Mouse (Mus musculus) spleen, postnatal 36 days (tissue): Measurements from ENCODE around the gene Sh3bgrl3.

ENCODE experiments used
- DNase-seq, 2 experiments: peaks; one replicate each; pipeline ENCODE4 v3.0.0; 2022; ENCODE audit warnings: low spot score in 2 of 2, mixed read lengths in 1 of 2

Sh3bgrl3 gene

DNA sequence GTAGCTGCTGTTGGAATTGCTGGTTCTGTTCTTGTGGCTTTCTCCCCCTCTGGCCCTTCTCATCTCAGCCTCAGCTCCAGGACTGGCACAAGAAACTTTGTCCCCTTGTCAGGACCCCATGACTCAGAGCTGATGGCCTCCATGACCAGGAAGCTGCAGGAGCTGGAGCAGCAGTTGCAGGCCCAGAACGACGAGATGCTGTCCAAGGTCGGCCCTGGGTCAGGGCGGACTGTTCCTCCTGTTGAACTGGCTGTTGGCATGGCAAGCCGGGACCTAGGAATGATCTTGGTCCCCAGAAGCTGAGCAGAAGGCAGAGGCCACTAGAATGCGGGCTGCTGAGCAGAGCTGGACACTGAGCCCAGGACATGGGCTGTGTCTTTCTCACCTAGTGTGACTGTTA, 16.2 kb downstream of the Sh3bgrl3 start:
- no peak for DNase-seq

DNA sequence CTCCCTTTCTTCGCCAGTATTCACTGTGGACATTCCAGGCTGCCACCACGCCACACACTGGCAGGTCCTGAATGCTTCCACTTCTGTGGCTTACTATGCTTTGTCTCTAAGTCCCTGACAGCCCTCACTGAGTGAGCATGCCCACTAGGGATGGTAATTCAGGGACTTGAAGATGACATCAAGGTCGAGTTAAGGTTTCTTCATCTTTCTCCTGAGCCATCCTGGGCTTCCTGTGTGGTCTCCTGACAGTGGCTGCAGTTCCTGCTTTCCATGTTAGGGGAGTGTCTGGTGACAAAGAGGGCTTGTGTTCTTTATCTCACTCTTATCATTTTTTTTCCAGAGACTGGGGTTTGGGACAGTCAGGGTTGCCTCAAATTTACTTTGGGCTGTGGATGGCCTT, 17.9 kb downstream of the Sh3bgrl3 start:
- no peak for DNase-seq

DNA sequence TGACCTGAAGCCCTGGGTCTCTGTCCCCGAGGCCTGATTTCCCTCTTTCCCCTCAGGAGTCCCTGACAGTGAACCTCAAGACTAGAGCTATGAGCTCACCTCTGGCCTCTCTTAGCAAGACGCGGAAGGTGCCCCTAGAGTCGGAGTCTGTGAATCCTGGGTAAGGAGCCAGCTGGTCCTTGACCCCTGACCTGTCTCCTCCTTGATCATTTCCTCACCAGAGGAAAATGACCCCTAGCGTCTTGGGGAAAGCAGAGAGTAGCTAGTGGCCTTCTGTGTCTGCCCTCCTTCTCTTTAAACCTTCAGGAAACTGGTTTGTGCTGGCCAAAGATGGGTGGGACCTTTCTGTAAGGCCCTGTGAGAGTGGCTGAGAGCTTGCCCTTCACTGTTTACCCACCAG, 20.4 kb downstream of the Sh3bgrl3 start:
- no peak for DNase-seq

DNA sequence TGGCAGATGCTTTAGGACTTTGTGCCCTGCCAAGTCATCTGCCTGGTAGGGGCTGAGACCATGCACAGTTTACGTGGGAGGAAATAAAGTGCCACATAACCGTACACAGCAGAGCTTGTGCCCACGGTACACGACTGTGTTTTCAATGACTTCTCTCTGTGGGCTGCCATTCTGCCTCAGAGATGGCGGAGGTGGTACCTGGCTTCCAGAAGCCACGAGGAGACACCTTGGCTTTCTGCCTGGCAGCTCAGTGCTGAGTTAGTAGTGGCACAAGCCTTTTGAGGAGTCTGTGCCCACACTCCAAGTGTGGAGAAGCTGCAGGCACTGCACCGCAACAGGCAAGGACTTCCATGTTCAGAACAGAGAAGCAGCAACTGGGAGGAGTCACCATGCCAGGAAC, 20.9 kb downstream of the Sh3bgrl3 start:
- DNase-seq: no peak

DNA sequence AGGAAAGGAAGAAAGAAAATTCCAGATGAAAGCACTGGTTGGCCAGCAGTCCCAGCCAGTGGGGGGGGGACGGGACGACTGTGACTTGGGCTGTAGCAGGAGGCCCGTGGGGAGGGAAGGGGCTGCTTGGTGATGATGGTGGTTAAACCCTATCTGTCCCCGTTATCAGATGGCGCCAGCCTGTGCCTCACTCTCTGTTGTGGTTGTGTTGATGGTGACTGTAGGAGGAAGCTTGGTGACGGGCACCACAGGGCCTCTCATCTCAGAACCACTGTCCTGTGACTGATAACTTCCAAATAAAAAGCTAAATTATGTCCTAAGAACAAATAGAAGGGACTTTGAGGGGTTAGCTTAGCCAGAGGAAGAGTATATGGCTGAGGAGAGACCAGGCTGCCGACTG, 22.5 kb downstream of the Sh3bgrl3 start:
- no peak for DNase-seq

DNA sequence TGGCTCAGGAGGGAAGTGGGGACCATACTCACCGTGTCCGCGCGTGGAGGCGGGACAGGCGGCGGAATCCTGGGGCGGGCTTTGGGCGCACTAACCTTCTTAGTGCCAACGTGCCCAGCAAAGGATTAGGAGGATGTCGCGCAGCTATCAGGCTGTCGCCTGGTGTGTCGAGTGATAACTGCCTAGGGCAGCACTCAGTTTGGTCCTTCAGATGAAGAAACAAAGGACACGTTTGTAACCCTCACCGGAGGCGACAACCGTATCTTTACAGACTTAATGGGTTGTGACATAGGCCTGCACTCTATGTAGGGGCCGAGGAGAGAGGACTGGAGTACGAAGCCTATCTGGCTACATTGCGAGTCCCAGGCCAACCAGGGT, 25.9 kb downstream of the Sh3bgrl3 start:
- no peak for DNase-seq

DNA sequence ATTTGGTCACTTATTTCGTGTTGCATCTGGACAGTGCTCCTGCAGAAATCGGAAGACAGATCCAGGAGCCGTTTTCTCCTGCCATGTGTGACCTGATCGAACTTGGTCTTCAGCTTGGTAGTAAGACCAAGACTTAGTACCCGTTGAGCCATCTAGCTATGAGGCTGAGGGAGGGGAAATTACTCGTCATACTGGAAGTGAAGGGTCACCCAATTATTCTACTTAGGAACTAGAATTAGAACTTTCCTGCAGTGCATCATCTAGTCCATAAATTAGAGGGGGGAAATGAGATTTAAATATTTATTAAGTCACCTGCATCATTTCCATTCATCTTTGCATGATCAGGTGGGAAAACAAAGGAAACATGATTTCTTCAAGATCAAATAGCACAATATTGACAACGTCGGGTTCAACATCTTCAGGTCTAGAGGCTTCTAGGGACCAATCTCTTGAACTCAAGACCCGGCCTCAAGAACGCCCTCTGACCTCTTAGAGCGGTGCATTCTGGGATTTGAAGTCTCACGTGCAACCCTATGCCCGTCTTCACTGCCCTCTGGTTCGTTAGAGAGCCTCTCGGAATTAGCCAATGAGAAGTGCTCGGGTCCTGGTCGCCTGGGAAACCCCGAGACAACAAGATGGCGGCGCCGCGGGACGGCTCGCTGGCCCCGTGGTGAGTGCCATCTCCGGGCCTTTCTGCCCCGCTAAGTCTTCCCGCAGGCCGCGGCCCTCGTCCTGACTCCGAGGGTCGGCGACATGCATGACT, 26.4 kb downstream of the Sh3bgrl3 start, which contains the start of gene Ubxn11:
TSS of gene Ubxn11 (plus strand) at position 592 of the 763 bp plus-strand sequence.
- peak; percentile 92 to 93 for DNase-seq

DNA sequence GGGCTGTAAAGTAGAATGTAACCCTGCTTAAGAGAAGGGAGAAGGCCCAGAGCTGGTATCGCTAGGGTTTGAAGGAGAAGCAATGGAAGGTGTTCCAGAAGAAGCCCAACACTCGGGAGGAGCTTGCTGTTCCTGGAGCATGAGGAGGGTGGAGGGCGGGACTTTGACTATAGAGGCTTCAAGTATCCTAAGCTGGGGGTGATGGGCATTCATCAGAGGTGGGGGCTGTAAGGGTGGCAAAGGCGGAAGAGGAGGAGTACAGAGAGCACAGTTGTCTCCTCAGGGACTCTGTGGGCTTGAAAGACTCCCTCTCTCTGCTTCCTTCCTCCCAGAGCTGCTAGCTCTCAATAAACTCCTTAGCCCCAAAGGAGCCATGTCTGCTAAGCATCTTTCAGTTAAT, 28.3 kb downstream of the Sh3bgrl3 start:
- peak; percentile 68 to 75 for DNase-seq

DNA sequence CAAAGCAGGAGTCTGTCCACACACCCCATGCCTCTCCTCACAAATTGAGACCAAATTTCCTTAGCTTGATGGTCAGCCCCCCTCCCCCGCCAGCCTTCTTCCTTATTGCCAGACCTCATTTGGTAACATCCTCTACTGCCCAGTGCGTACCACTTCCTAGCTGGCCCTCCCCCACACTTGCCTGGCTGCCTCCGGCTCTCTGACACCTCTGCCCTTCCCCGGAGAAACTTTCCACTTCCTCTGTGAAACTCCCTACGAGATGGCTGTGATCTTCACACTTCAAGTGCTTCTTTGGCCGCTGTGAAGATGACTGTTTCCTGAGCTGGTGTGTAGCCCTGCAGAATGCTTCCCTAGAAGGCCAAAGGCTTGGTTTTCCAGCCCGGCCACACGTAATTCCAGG, 30.0 kb downstream of the Sh3bgrl3 start:
- DNase-seq: peak; percentile 95 to 96

DNA sequence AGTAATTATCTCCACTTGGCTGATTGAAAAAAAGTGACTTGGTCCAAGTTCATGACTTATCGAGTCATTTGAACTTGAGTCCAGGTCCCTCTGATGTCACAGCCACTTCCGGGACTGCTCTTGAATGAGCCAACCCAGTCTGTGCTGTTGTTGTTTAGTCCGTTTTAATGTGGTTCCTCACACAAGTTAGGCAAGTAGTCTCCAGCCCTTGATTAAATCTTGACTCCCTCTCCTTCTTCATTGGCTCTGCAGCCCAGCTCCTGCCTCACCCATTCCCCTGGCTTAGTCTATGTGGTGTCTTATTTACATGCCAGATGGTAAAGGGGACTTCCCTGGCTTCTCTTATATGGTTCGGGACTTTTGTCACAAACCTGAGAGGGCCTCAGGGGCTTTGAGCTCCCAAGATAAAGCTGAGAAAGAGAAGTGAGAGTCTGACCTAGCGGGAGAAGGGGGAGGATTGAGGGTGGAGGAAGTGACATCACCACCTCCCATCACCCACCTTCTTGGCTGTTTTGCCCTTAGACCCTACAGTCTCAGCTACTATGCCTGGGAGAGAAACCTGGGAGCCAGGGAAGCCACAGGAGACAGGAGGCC, 31.5 kb downstream of the Sh3bgrl3 start:
- DNase-seq: peak; percentile 92 to 93

DNA sequence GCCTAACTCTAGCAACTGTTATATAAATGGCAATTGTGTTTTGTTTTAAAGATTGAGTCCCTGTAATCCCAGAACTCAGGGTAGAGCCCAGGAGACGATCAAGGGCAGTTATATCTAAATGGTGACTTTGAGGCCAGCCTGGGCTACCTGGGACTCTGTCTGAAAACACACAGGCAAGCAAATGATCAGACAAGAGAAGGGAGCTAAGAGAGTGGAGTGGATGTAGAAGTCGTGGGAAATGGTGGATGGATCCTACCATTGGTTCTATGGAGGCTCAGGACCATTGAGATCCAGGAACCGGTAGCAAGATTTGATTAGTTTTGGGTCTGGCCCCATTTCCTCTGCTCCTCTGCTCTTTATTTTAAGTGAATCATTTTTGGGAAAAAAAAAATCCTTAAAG, 32.5 kb downstream of the Sh3bgrl3 start:
- DNase-seq: no peak

DNA sequence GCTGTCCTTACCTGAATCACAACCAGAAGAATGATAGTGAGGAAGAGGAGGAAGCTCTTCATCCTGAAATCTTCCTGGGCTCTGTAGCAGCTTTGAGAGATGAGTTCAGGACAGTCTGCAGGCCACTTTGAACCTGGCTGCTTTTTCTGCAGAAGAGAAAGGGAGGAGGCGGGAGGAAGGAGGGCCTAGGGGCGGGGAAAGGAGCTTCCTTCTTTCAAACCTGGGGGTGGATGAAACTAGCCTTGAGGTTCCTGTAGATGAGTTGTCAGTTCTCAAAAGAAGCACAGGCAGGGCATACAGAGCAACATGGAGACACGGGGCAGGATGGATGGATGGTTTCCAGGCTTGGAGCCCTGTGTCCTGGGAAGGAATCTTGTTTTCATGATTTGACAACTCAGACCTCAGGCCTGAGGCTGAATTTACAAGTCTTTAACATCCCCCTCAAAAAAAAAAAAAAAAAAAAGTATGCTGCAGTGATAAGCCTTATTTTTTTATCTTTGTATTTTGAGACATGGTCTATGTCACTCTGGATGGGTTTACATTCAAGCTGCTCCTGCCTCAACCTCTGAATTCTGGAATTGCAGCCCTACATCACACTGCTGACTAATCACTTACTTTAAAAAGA, 33.6 kb downstream of the Sh3bgrl3 start, which contains the start of gene Cd52:
TSS of gene Cd52 (minus strand) at position 160 of the 625 bp plus-strand sequence.
- peak; percentile 93 to 94 for DNase-seq

DNA sequence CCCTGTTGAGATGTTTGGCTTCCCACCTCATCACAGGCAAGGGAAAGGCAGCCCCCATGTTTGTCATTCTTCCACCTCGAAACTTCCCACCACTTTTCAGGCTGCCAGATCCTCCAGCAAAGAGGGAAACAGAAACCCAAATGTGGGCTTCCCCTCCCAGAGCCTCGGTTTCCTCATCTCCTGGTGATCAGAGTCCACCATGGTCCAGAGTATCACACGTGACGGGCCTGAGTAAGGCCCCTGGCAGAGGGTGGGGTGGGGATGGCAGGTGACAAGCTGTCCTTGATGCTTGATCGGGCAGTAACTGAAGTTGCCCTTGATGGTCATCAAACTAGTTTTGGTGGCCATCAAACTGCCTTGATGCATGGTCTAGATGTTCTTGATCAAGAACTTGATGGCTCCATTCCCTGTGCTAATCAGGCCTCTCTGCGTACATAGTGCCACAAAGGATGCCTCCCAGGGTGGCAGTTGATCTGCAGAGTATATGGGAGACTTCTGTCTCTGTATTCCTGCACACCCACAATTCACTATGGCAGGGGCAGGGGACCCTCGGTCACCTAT, 34.5 kb downstream of the Sh3bgrl3 start:
- no peak for DNase-seq

DNA sequence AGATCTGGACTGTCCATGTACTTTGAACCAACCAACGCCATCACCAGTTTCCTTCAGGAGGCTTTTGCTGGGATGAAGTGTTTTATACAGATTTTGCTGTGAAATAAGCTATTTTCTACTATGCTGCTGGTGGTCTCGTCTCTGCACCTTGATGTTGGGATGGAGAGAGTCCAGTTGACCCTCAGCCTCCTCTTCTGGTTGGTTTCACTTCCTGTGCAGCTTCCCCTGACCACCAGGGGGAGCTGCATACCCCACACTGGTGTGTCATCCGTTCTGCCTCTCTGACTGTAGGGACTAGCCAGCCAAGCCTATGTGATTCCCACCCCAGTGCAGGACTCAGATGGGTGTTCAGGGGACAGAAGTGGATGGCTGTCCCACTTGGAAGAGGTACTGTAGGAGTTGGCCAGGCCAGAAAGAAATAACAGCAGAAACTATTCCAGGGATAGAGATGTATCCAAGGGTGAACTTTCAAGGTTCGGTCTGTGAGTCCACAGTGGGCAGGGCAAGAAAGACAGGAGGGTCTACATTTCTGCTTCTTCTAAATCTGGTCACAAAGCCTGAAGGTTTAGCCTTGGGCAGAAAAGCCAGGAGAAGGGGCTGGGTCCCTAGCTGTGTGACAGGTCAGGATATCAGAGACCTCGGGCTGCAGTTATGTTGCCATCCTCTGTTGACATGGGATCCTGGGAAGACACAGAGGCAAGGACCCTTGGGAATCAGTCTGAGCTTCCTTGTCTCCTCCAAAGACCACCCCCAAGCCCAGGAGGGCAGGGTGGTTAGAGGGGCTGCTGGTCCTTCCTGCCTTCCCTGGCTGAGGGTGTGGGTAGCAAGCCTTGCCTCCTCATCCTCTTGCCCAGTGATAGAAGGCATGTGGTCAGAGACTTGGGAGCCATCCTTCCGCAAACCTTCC, 36.0 kb downstream of the Sh3bgrl3 start:
- DNase-seq: peak; percentile 76 to 87

DNA sequence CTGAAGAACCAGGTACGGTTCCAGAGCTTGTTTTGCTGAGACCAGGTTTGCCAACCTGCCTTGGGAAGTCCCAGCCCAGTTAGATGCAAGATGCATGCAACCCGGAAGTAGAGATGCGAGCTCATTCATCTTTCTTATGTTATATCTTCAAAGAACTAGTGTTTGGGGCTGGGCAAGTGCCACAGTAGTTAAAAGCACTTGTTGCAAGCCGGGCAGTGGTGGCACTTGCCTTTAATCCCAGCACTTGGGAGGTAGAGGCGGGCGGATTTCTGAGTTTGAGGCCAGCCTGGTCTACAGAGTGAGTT, 37.4 kb downstream of the Sh3bgrl3 start:
- no peak for DNase-seq

DNA sequence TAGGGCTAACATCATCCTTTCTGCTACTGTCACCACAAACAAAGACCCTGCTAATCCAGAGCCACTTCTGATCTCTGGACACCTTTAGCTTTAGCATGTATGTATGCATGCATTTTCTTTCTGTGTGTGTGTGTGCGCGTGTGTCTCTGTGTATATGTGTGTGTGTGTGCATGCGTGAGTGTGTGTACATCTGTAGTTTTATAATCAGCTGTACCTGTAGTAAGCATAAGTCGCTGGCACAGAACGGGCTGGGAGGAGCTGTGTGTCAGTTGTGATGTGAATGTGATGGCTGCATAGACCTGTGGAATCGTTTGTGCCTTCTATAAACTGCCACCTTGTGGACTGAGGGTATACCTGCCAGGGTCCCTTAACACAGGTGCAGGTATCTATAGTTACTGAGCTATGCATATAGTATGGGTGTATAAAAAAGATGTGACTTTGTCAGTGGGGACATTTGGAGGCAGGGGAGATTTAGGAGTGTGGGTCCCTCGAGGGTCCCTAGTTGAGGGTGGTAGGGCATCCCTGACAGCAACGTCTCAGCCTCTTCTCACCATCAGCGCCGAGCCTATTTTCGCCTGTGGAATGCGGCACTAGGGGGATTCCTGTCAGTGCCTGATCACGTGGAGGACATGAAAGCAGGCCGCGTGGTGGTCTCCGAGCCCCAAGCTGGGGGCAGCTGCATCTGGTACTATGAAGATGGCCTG, 37.9 kb downstream of the Sh3bgrl3 start:
- no peak for DNase-seq

DNA sequence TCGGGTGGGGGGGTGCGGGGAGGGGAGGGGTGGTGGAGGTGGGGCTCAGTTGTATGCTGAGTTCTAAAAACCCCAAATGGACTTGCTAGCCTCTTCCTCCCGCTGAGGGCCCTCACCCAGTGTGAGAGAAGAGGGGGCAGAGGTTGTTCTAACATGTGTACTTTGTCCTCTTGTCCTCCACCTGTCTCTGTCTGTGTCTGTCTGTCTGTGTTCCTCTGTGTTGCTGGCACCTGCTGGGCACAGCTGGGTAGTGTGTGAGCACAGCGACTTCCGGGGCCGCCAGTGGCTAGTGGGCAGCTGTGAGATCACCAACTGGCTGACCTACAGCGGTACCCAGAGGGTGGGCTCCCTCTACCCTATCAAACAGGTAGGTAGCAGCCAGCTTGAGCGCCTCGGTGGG, 39.6 kb downstream of the Sh3bgrl3 start:
- no peak for DNase-seq

DNA sequence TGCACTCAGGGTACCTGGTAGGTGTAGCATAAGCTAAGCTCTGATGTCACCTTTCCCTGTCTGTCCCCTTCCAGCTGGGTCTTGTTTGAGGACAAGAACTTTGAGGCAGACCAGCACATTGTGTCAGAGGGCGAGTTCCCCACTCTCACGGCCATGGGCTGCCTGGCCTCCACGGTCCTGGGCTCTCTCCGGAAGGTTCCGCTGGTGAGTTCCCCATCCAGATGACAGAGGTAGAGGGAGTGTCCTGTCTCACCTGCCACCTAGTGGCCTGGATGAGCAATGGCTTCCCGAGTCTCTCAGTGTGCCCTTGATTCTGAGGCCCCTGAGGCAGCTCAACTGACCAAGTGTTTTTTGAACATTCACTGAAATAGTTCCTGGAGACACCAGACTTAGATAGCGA, 41.2 kb downstream of the Sh3bgrl3 start:
- DNase-seq: peak; percentile 61 to 67

DNA sequence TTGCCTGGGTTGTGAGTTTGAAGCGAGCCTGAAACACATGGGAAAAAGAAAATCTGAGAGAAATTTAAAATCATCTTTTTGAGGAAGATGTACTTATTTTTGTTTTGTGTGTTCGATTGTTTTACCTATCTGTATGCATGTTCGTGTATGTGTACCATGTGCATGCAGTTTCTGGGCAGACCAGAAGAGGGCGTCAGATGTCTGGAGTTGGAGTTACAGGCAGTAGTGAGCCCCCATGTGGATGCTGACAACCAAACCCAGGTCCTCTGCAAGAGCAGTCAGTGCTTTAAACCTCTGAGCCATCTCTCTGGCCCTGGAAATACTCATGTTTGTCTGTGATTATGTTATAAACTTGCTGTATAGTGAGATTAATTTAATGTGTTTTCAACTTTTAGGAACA, 43.6 kb downstream of the Sh3bgrl3 start:
- DNase-seq: no peak

DNA sequence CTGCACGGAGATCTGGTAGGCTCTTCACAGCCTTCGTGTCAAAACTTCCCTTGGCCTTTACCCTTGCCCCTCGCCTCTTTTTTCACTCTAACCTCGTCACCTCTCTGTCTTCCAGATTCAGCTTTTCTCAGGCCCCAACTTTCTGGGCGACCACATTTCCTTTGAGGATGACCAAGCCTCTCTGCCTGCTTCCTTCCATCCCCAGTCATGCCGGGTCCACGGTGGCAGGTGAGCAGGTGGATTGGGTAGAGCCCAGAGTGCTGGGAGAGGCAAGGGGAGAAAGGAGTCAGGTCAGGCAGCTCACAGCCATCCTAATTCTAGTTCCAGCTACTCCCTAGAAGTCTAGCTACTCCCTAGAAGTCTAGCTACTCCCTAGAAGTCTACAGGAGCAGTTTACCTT, 46.1 kb downstream of the Sh3bgrl3 start:
- no peak for DNase-seq

DNA sequence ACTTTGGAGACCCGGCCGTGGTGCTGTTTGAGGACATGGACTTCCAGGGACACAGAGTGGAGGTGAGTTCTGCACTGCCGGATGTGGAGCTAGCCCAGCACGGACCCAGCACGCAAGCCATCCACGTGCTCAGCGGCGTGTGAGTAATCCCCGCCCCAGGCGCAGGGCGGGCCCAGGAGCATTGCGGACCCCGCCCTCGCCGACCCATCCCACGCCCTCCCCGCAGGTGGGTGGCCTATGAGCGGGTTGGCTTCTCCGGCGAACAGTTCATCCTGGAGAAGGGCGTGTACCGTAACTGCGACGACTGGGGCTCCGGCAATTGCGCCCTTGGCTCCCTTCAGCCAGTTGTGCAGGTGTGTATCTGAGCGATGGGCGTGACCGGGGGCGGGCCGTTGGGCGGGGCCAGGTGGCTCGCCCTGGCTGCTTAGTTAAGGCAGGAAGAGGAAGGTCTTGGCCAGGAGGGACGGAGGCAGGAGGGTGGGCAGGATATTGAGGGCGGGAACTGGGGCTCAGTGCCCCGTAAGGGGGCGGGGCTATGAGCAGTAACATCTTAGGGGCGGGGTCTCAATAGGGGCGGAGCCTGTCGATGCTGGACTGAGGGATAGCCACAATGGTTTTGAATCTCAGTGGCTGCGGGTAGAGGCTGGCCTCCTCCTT, 46.7 kb downstream of the Sh3bgrl3 start:
- peak; percentile 93 to 94 for DNase-seq
